Mouse (Mus musculus) urinary bladder, adult 18-20 months (tissue): ENCODE results near the gene Gm8857.
"Not testable (repeated sequence)": the region's sequence is repeated elsewhere in the genome, so short reads cannot be mapped to it uniquely, and the experiment has no call there.

Source experiments
- DNase-seq, 2 experiments: peaks; one replicate each; pipeline ENCODE4 v3.0.0; 2022; ENCODE audit warnings: low spot score in 2 of 2, mixed read lengths in 2 of 2

Gene Gm8857

GRCm38 (mm10) chr5:10947505-10947904, at the start of gene Gm8857, which contains the start of gene Gm8871:
Gene Gm8857, plus strand, starts transcription at chr5:10947807.
Gene Gm8871, plus strand, starts transcription at chr5:10947805.
- not testable (repeated sequence) for DNase-seq

GRCm38 (mm10) chr5:10953512-10953911, 5.9 kb downstream of the Gm8857 start:
- DNase-seq = not testable (repeated sequence)

- DNase-seq = not testable (repeated sequence)
These were observed 10.4 kb downstream of the Gm8857 start for GRCm38 (mm10) chr5:10958057-10958456.
